Comparison of ENCODE assay signal across 25 mouse cellular contexts in the genomic region with DNA sequence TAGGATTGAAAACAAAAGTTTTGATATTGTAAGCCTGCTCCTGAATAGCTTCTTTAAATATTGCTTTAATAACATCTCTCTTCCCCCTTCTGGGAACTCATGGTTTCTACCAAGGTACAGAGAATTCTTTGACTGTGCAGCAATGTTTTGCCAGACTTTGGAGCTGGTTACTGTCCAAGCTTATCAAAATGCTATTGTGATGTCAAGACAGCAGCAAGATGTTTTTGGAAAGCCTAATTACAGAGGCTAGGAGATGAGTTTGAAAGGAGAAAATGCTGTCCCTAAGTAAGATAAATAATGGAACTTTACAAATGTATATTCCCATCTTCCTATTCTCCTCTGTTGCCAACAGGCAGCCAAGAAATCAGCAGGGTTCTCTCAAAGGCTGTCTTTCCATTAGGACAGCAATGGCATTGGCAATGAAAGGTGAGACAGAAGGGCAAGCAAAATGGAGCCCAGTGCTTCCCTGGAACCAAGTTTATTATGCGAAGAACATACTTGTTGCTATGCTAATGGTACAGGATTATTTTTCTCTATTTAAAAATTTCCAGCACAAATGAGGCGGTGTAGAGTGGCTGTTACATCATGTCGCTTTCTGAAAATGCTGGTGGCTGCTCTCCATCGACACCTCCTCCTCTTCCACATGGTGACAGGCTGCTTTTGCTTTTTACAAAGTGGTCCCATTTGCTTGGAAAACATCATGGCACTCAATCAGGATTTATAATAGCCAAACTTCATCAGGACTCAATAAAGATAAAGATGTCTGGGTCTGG.
DNase-seq lines count a peak whose midpoint lies in the region; ATAC-seq and TF ChIP-seq lines count a peak whose summit lies in the region.
"Had no signal": no experiment of that assay in that cellular context is flagged by ENCODE, and none has a peak within 500 bp of the region (broad histone marks: within the 10 kb centered on the region; RNA-seq: fewer than 3 reads in every experiment).

No protein-coding gene starts in this region.

- H3K4me3 ChIP-seq in forebrain, postnatal 0 days (ENCODE audit: low read depth, low read length), result no peak overlapping the region
- H3K4me3 ChIP-seq in intestine, postnatal 0 days (ENCODE audit: low read depth, low read length), result no peak overlapping the region
- H3K4me3 ChIP-seq: embryonic facial prominence, embryonic 13.5 days; erythroblast, embryonic 14.5 days; heart, embryonic 10.5 days; hindbrain, embryonic 15.5 days; limb, embryonic 12.5 days; liver, embryonic 12.5 days; midbrain, embryonic 13.5 days had no signal

- no peak overlapping the region for H3K9ac ChIP-seq in forebrain, postnatal 0 days
- H3K9ac ChIP-seq in intestine, postnatal 0 days (ENCODE audit: low read depth, low read length), result no peak overlapping the region
- H3K9ac ChIP-seq: embryonic facial prominence, embryonic 13.5 days; hindbrain, embryonic 15.5 days; limb, embryonic 12.5 days; liver, embryonic 12.5 days; midbrain, embryonic 13.5 days had no signal

- TF ChIP-seq CTCF in forebrain, postnatal 0 days (IDR thresholded peaks at IDR 0.05; ENCODE audit: low read depth), result no peak
- TF ChIP-seq CTCF in intestine, postnatal 0 days (IDR thresholded peaks at IDR 0.05; ENCODE audit: low read depth), result no peak

- H3K36me3 ChIP-seq in forebrain, postnatal 0 days (ENCODE audit: insufficient read depth), result no peaks in the 10 kb centered on the region
- H3K36me3 ChIP-seq in intestine, postnatal 0 days (ENCODE audit: control insufficient read depth, insufficient read depth), result no peaks in the 10 kb centered on the region
- H3K36me3 ChIP-seq: embryonic facial prominence, embryonic 13.5 days; heart, embryonic 10.5 days; hindbrain, embryonic 15.5 days; limb, embryonic 12.5 days; liver, embryonic 12.5 days; midbrain, embryonic 13.5 days had no signal

- 54% methylated on average over 4 of the region's 4 CpGs for WGBS in forebrain, postnatal 0 days
- WGBS in intestine, postnatal 0 days, result 88% methylated on average over 4 of the region's 4 CpGs

- H3K27me3 ChIP-seq in forebrain, postnatal 0 days (ENCODE audit: insufficient read depth, low read length), result no peaks in the 10 kb centered on the region
- no peaks in the 10 kb centered on the region for H3K27me3 ChIP-seq in intestine, postnatal 0 days (replicated peaks; ENCODE audit: control insufficient read depth, insufficient read depth, low read length)
- H3K27me3 ChIP-seq: embryonic facial prominence, embryonic 13.5 days; hindbrain, embryonic 15.5 days; limb, embryonic 12.5 days; liver, embryonic 12.5 days; midbrain, embryonic 13.5 days had no signal

- no peaks in the 10 kb centered on the region for H3K4me1 ChIP-seq in forebrain, postnatal 0 days (ENCODE audit: insufficient read depth)
- H3K4me1 ChIP-seq in intestine, postnatal 0 days (replicated peaks; ENCODE audit: control insufficient read depth, insufficient read depth, low read length), result no peaks in the 10 kb centered on the region
- H3K4me1 ChIP-seq: embryonic facial prominence, embryonic 13.5 days; heart, embryonic 10.5 days; hindbrain, embryonic 15.5 days; limb, embryonic 12.5 days; liver, embryonic 12.5 days; midbrain, embryonic 13.5 days had no signal

- peak; percentile 42; the same call in 1 of the 2 replicates for ATAC-seq in forebrain, postnatal 0 days
- no peak for ATAC-seq in intestine, postnatal 0 days
- ATAC-seq: activated CD4-positive, CD25-positive, alpha-beta regulatory T cell, adult 4 months; liver, embryonic 12.5 days; midbrain, embryonic 13.5 days had no signal

- H3K4me2 ChIP-seq in forebrain, postnatal 0 days (ENCODE audit: low read depth), result no peak overlapping the region
- no peak overlapping the region for H3K4me2 ChIP-seq in intestine, postnatal 0 days (replicated peaks; ENCODE audit: low read depth)
- H3K4me2 ChIP-seq: embryonic facial prominence, embryonic 13.5 days; hindbrain, embryonic 15.5 days; limb, embryonic 12.5 days; liver, embryonic 12.5 days; midbrain, embryonic 13.5 days had no signal

- DNase-seq in cerebellum, postnatal 10 days, result peak; percentile 39 to 59
- no peak for DNase-seq in cerebellum, adult 9-11 months
- DNase-seq in left cerebral cortex, adult 18-20 months (ENCODE audit: low spot score in 2 of 2), result peak; percentile 11 to 45
- no peak for DNase-seq in left cerebral cortex, postnatal 4 days
- no peak for DNase-seq in forebrain, postnatal 0 days
- peak; percentile 81 for DNase-seq in layer of hippocampus, adult 9-11 months
- no peak for DNase-seq in embryo, embryonic 9.5 days (ENCODE audit: extremely low spot score)
- DNase-seq: adrenal gland, adult 8-10 months; cerebellum, adult 9-10 months; gastrocnemius, postnatal 10 days; kidney, adult 9 months; kidney, postnatal 25 days; lung, adult 2 months; right cerebral cortex, postnatal 25 days; spleen, adult 18-20 months; thymus, postnatal 14 days had no signal

- intact Hi-C loops in left cerebral cortex, postnatal 4 days (cut with DNase I), result no loop called here

- H3K27ac ChIP-seq in forebrain, postnatal 0 days (ENCODE audit: low read depth, low read length), result no peak overlapping the region
- no peak overlapping the region for H3K27ac ChIP-seq in intestine, postnatal 0 days (ENCODE audit: low read depth, low read length)
- H3K27ac ChIP-seq: embryonic facial prominence, embryonic 13.5 days; heart, embryonic 10.5 days; hindbrain, embryonic 15.5 days; limb, embryonic 12.5 days; liver, embryonic 12.5 days; midbrain, embryonic 13.5 days had no signal

- H3K9me3 ChIP-seq in forebrain, postnatal 0 days (ENCODE audit: low read length), result no peaks in the 10 kb centered on the region
- no peaks in the 10 kb centered on the region for H3K9me3 ChIP-seq in intestine, postnatal 0 days (ENCODE audit: control insufficient read depth)
- H3K9me3 ChIP-seq: embryonic facial prominence, embryonic 13.5 days; heart, embryonic 10.5 days; hindbrain, embryonic 15.5 days; limb, embryonic 12.5 days; liver, embryonic 12.5 days; midbrain, embryonic 13.5 days had no signal

Comparison
In these comparisons a context has a peak if more than half of its experiments do, and no peak if none do; other contexts are left out.
1. DNase-seq: peak in cerebellum, postnatal 10 days (2 of 2), left cerebral cortex, adult 18-20 months (2 of 2) and layer of hippocampus, adult 9-11 months (single experiment); none in cerebellum, adult 9-11 months (single experiment), left cerebral cortex, postnatal 4 days (single experiment), forebrain, postnatal 0 days (single experiment) and embryo, embryonic 9.5 days (single experiment).